Mouse (Mus musculus) forebrain, embryonic 11.5 days (tissue): ENCODE results near the gene Vezt. TPM values are rescaled to one million over a fixed set of nuclear protein-coding genes. Genes with fewer than 3 reads are reported as not detected.

Experiments
- ATAC-seq: fragments of 200-750 bp; cut with Nextera tagmentation; replicated peaks from 2 replicates; pipeline ENCODE4 v1.8.0; 2017; ENCODE audit warnings: moderate TSS enrichment; ENCODE audit not compliant: low FRiP score
- DNase-seq: peaks from one replicate; pipeline ENCODE4 v3.0.0-alpha.2; 2017; ENCODE audit warnings: low spot score
- H3K27ac ChIP-seq: fragments of 300-500 bp; sonication (generic); 2 replicates; pipeline ENCODE4 v1.5.1; 2014; ENCODE audit warnings: low read depth, low read length
- H3K27me3 ChIP-seq: fragments of 300-500 bp; sonication (generic); 2 replicates; pipeline ENCODE4 v1.6.1; 2014; ENCODE audit warnings: mild to moderate bottlenecking, low read length, mixed read lengths; ENCODE audit not compliant: control insufficient read depth, insufficient read depth
- H3K36me3 ChIP-seq: fragments of 300-500 bp; sonication (generic); 2 replicates; pipeline ENCODE4 v1.6.1; 2014; ENCODE audit warnings: mild to moderate bottlenecking, low read length, moderate library complexity, mixed read lengths; ENCODE audit not compliant: control insufficient read depth, insufficient read depth
- H3K4me1 ChIP-seq: fragments of 300-500 bp; sonication (generic); replicated peaks from 2 replicates; pipeline ENCODE4 v1.6.1; 2014; ENCODE audit warnings: low read length, mixed read lengths; ENCODE audit not compliant: control insufficient read depth, insufficient read depth
- H3K4me2 ChIP-seq: fragments of 300-500 bp; sonication (generic); 2 replicates; pipeline ENCODE4 v1.6.1; 2014; ENCODE audit warnings: low read depth, mild to moderate bottlenecking, low read length, moderate library complexity, mixed read lengths; ENCODE audit not compliant: severe bottlenecking
- H3K4me3 ChIP-seq: fragments of 300-500 bp; sonication (generic); 2 replicates; pipeline ENCODE4 v1.5.1; 2014; ENCODE audit warnings: low read depth, low read length
- H3K9ac ChIP-seq: fragments of 300-500 bp; sonication (generic); 2 replicates; pipeline ENCODE4 v1.6.1; 2014; ENCODE audit warnings: low read length
- H3K9me3 ChIP-seq: fragments of 300-500 bp; sonication (generic); 2 replicates; pipeline ENCODE4 v1.6.1; 2016; ENCODE audit warnings: low read length, mixed read lengths; ENCODE audit not compliant: control insufficient read depth
- WGBS: fragments of 180-500 bp; shearing (Covaris S2); extraction: QIAGEN DNeasy Blood & Tissue Kit; methylation state at CpG from one replicate; pipeline ENCODE4 v1.1.7; 2014; 5-methylcytosine and 5-hydroxymethylcytosine counted together
- microRNA counts: library from miRNA; unstranded; fragments of <30 nt; microRNA quantifications from one replicate; lab custom pipeline; 2015
- microRNA-seq: library from miRNA; unstranded; fragments of <30 nt; microRNA quantifications from one replicate; pipeline ENCODE4, GENCODE M21; 2016; ENCODE audit not compliant: insufficient number of aligned reads
- polyA plus RNA-seq: library from polyadenylated mRNA; unstranded; fragments of >200 nt; fragmentation: Nextera tagmentation; extraction: Ambion mirVana; gene quantifications from 2 replicates; pipeline ENCODE4 v1.2.1, GENCODE M21; 2014

Gene Vezt
- polyA plus RNA-seq, 1 experiment from 2014 or later, result 46.6 TPM

DNA sequence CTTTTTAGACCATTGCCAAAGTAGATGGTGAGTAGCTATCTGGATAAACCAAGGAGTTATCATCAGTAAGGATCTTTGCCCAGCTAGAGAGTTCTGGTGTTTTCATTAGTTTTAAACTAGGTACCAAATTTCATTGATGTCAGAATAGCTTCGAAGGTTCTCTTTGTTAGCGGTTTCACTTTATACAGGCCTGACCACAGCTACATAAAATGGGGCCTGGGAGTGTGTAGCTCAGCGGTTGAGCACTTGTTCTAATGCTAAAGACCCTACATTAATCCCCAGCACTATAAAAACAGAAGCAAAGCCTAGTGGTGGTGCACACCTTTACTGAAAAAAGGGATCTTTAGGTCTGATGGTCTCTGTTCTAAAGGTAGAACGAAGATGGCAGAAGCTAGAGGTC, 145.1 kb downstream of the Vezt start:
- peaks cover 11% of the 10 kb centered on the region for H3K4me1 ChIP-seq
- ATAC-seq (no peak), DNase-seq (no peak)
- peak overlapping the region; percentile 95; the same call in 1 of the 2 replicates for H3K9ac ChIP-seq
- peak overlapping the region; percentile 83; the same call in 1 of the 2 replicates for H3K4me2 ChIP-seq
- peaks cover 4% of the 10 kb centered on the region; the same call in 1 of the 2 replicates for H3K36me3 ChIP-seq
- no peaks in the 10 kb centered on the region for H3K27me3 ChIP-seq
- whole genome bisulfite sequencing, result 60% methylated on average over 4 of the region's 4 CpGs
- H3K4me3 ChIP-seq, result no peak overlapping the region; the same call in 1 of the 2 replicates
- H3K9me3 ChIP-seq, result no peaks in the 10 kb centered on the region
- H3K27ac ChIP-seq, result no peak overlapping the region

DNA sequence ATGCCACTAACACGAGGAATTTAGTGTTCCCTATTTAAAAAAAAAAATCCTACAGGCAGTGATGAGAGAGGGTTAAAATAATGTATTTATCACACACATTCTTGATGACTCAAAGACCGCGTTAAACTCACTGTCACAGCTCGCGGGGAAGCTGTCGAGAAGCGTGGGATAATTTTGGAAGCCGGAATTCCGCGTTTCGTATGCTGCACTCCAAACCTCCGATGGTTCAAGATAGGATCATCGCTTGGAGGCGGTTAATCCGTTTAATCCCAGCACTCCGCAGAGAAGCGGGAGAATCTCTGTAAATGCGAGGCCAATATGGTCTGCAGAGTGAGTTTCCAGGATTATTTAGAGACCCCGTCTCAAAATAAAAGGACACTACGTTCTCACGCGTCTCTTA, 145.6 kb downstream of the Vezt start:
- Histone ChIP-seq H3K9ac (peak overlapping the region; percentile 95), H3K4me3 (peak overlapping the region; percentile 97), H3K4me2 (peak overlapping the region; percentile 83), H3K36me3 (peaks cover 6% of the 10 kb centered on the region; the same call in 1 of the 2 replicates), H3K9me3 (no peaks in the 10 kb centered on the region), H3K27me3 (no peaks in the 10 kb centered on the region), H3K27ac (peak overlapping the region; percentile 41; the same call in 1 of the 2 replicates), H3K4me1 (peaks cover 11% of the 10 kb centered on the region)
- DNase-seq (no peak), ATAC-seq (no peak; the same call in 1 of the 2 replicates)
- under 1% methylated on average over 22 of the region's 22 CpGs for WGBS

DNA sequence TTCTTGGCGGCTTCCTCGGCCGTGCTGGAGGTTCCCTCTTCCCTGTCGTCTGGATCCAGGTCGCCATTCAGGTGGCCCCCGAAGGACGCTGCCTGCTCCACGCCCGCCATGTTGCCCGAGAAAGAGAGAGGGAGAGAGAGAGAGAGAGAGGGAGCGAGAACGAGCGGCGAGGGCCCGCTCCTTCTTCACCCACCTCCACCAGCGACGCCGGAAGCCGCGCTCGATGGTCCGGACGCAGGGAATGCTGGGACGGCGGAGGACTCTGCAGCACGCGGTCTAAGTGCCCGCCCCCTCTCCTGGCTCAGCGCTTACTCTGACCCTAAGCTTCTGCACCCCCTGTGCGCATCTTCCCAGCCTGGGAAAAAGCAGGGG, 146.1 kb downstream of the Vezt start:
- Histone ChIP-seq H3K27ac (peak overlapping the region; percentile 72; the same call in 1 of the 2 replicates), H3K4me3 (peak overlapping the region; percentile 97), H3K9me3 (no peaks in the 10 kb centered on the region), H3K36me3 (peaks cover 8% of the 10 kb centered on the region; the same call in 1 of the 2 replicates), H3K27me3 (no peaks in the 10 kb centered on the region), H3K9ac (peak overlapping the region; percentile 95), H3K4me2 (peak overlapping the region; percentile 83), H3K4me1 (peaks cover 11% of the 10 kb centered on the region)
- DNase-seq (peak; percentile 94), ATAC-seq (peak; percentile 99)
- WGBS, result under 1% methylated on average over 26 of the region's 30 CpGs

MicroRNAs within 50 kb of the gene (microRNA counts, 519-probe panel; counts per million panel counts)
- microRNA mmu-miR-331-3p (lab: Ali Mortazavi, UCI) (5,064 counts per million, percentile 56 among the panel's probes with 10 or more counts), microRNA mmu-miR-331-5p (lab: Ali Mortazavi, UCI) (31.2 counts per million)

Small RNA genes within 50 kb of the gene (microRNA-seq; reads per million reads assigned to microRNA genes)
- gene Mir331, result 219 reads per million, percentile 45 among the genes with 10 or more reads in this experiment

Other genes starting within 250 kb of the Vezt start
- 10.5 and 11.3 TPM in 2 replicates for gene Usp44, start 204.3 kb downstream of the Vezt start, polyA plus RNA-seq
- 237 and 241 TPM in 2 replicates for gene Metap2, start 138.7 kb downstream of the Vezt start, polyA plus RNA-seq
- 4.3 and 4.4 TPM in 2 replicates for gene Fgd6, start 184 bp upstream of the Vezt start, polyA plus RNA-seq
- gene Nr2c1, start 112.2 kb upstream of the Vezt start, polyA plus RNA-seq, result 10.9 and 11.4 TPM in 2 replicates
- gene Ndufa12, start 162.9 kb upstream of the Vezt start, polyA plus RNA-seq, result 471 and 486 TPM in 2 replicates